Mouse (Mus musculus): Measurements from ENCODE around the gene Dock9. TPM values are rescaled to one million over a fixed set of nuclear protein-coding genes. Genes with fewer than 3 reads are reported as not detected.

The Dock9 gene
- polyA plus RNA-seq, 1 experiment from 2014 or later, result 9.7 TPM

- Histone ChIP-seq H3K4me3 (replicated peaks) (no peak overlapping the region), H3K9ac (replicated peaks) (no peak overlapping the region), H3K4me2 (no peak overlapping the region), H3K27me3 (replicated peaks) (no peaks in the 10 kb centered on the region), H3K4me1 (peaks cover 10% of the 10 kb centered on the region), H3K9me3 (replicated peaks) (no peaks in the 10 kb centered on the region), H3K36me3 (no peaks in the 10 kb centered on the region), H3K27ac (replicated peaks) (no peak overlapping the region)
- WGBS, result 88% methylated on average over 5 of the region's 5 CpGs
- ATAC-seq (ENCODE audit: low FRiP score), result no peak
These were observed 37.2 kb downstream of the Dock9 start for GRCm38 (mm10) chr14:121760403-121760802.

DNA sequence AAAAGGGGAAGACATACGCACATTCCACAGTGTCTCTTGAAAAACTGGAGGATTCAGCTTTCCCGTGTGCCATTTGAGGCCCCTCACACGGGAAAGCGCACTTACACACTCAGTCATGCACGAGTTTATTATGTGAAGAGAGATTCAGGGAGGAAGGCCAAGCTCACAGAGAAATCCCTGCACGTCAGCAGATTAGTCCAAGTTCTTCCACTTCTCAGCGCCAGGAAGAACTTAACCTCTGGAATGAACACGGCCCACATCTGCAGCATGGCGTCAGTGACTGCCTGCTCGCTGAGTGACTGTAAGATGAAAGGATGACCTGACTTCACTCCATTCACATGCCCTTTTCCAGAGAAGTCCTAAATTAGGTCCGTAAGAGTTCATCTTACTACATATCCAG, 43.5 kb downstream of the Dock9 start:
- 62% methylated on average over 11 of the region's 11 CpGs for WGBS
- no peak overlapping the region for H3K27ac ChIP-seq (replicated peaks)
- ATAC-seq (ENCODE audit: low FRiP score), result no peak

GRCm38 (mm10) chr14:121752686-121753426, 44.8 kb downstream of the Dock9 start:
- H3K4me1 ChIP-seq, result peaks cover 14% of the 10 kb centered on the region
- no peak overlapping the region for H3K9ac ChIP-seq (replicated peaks)
- H3K27me3 ChIP-seq (replicated peaks), result no peaks in the 10 kb centered on the region
- 58% methylated on average over 19 of the region's 19 CpGs for WGBS
- H3K4me2 ChIP-seq, result no peak overlapping the region; the same call in 1 of the 2 replicates
- no peaks in the 10 kb centered on the region for H3K9me3 ChIP-seq (replicated peaks)
- H3K4me3 ChIP-seq (replicated peaks), result no peak overlapping the region
- no peak overlapping the region for H3K27ac ChIP-seq (replicated peaks)
- peak; percentile 77 for ATAC-seq (ENCODE audit: low FRiP score)
- H3K36me3 ChIP-seq, result no peaks in the 10 kb centered on the region

More for the DNA sequence above, 43.5 kb downstream of the Dock9 start:
- Histone ChIP-seq H3K36me3 (no peaks in the 10 kb centered on the region), H3K4me3 (replicated peaks) (no peak overlapping the region), H3K27me3 (replicated peaks) (no peaks in the 10 kb centered on the region), H3K9ac (replicated peaks) (no peak overlapping the region), H3K9me3 (replicated peaks) (no peaks in the 10 kb centered on the region), H3K4me1 (peaks cover 10% of the 10 kb centered on the region), H3K4me2 (no peak overlapping the region)

DNA sequence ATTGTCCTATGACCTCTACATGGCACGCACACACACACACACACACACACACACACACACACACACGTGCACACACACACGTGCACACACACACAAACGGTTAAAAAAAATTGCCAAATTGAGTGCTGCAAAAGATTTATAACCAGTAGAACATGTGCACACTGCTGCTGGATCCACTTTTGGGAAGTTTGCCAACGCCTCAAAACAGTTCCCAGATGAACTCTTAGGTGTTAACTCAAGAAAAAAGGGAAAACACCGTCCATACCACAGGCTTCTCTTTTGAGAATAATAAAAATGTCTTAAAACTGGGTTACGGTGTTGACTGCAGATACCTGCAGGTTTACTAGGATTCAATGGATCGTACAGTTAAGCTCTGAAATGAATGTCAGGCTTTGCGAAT, 48.0 kb downstream of the Dock9 start:
- Histone ChIP-seq H3K27ac (replicated peaks) (no peak overlapping the region), H3K4me1 (peaks cover 23% of the 10 kb centered on the region), H3K9me3 (replicated peaks) (no peaks in the 10 kb centered on the region), H3K4me2 (no peak overlapping the region), H3K9ac (replicated peaks) (no peak overlapping the region), H3K4me3 (replicated peaks) (no peak overlapping the region), H3K27me3 (replicated peaks) (no peaks in the 10 kb centered on the region), H3K36me3 (no peaks in the 10 kb centered on the region)
- 65% methylated on average over 9 of the region's 9 CpGs for WGBS
- ATAC-seq (ENCODE audit: low FRiP score), result no peak

DNA sequence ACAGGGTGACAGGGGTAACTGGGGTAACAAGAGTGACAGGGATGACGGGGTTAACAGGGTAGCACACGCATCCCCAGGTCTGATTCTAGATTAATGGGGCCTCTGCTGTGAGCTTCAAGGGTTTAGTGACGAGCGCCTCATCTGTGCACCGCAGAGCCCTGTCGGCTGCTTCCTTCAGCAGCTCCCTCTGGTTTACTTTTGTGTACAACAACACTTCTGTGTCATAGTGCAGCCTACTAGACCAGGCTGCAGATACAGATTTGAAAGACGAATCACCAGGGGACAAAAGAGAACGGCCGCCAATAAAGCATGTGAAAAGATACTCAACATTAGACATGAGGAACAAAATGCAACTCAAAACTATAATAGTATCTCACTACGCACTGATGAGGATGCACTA, 48.6 kb downstream of the Dock9 start:
- 60% methylated on average over 10 of the region's 10 CpGs for WGBS
- peaks cover 28% of the 10 kb centered on the region for H3K4me1 ChIP-seq

DNA sequence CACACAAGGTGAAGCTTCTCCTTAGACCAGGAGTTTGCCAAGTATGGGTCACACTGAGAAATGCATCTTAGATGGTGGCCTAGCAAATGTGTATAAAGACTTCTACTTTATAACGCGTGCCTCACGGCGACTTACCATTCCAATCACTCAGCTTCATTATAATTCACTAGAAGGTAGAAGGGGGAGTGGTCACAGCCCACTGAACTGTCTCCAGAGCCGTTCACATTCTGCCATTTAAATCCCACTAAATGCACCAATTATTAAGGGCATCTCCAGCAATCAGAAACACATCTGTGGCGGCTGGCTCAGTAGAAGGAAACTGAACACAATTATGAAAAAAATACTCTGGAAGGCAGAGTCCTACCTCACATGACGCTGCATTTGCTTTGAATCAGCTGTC, 50.3 kb downstream of the Dock9 start:
- Histone ChIP-seq H3K4me2 (no peak overlapping the region), H3K9me3 (replicated peaks) (no peaks in the 10 kb centered on the region), H3K27ac (replicated peaks) (no peak overlapping the region), H3K4me1 (peaks cover 33% of the 10 kb centered on the region), H3K4me3 (replicated peaks) (no peak overlapping the region), H3K36me3 (no peaks in the 10 kb centered on the region), H3K27me3 (replicated peaks) (no peaks in the 10 kb centered on the region), H3K9ac (replicated peaks) (no peak overlapping the region)
- no peak for ATAC-seq (ENCODE audit: low FRiP score)
- WGBS, result 68% methylated on average over 7 of the region's 7 CpGs

More for the DNA sequence above, 48.6 kb downstream of the Dock9 start:
- Histone ChIP-seq H3K9ac (replicated peaks) (no peak overlapping the region), H3K4me3 (replicated peaks) (no peak overlapping the region), H3K27ac (replicated peaks) (no peak overlapping the region), H3K4me2 (no peak overlapping the region), H3K36me3 (no peaks in the 10 kb centered on the region), H3K27me3 (replicated peaks) (no peaks in the 10 kb centered on the region), H3K9me3 (replicated peaks) (no peaks in the 10 kb centered on the region)
- no peak for ATAC-seq (ENCODE audit: low FRiP score)

DNA sequence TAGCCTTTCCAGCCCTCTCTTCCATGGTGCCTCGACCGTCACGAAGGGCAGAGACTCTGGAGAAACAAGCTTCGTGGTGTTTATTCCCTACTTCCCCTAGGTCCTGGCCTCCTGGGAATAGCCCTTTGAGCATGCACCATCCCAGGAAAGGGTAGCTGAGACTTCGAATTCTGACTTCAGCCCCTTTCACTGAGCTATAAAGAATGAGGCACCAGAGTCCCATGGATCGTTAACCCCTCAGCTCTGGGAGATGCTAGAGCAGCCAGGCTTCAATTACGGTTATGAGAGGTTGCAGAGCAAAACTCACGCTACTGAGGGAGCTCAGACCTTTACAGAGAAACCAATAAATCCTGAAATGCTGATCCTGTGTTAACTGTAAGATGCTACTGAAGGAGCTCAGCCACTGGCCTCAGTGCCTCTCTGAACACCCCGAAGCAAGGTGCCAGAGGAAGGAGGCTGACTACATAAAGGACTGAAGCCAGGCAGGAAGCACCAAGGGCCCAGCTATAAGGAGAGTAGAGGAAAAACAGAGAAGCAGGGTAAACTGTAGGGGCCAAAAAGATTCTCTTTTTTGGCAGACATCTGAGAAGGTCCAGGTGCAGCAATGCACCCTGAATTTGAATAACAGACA, 53.7 kb downstream of the Dock9 start:
- H3K27me3 ChIP-seq (replicated peaks), result no peaks in the 10 kb centered on the region
- peaks cover 36% of the 10 kb centered on the region for H3K4me1 ChIP-seq
- no peaks in the 10 kb centered on the region for H3K36me3 ChIP-seq
- 40% methylated on average over 9 of the region's 9 CpGs for WGBS
- H3K9ac ChIP-seq (replicated peaks), result no peak overlapping the region
- H3K4me3 ChIP-seq (replicated peaks), result no peak overlapping the region
- no peak overlapping the region for H3K27ac ChIP-seq (replicated peaks)
- no peaks in the 10 kb centered on the region for H3K9me3 ChIP-seq (replicated peaks)
- ATAC-seq (ENCODE audit: low FRiP score), result no peak
- H3K4me2 ChIP-seq, result no peak overlapping the region

DNA sequence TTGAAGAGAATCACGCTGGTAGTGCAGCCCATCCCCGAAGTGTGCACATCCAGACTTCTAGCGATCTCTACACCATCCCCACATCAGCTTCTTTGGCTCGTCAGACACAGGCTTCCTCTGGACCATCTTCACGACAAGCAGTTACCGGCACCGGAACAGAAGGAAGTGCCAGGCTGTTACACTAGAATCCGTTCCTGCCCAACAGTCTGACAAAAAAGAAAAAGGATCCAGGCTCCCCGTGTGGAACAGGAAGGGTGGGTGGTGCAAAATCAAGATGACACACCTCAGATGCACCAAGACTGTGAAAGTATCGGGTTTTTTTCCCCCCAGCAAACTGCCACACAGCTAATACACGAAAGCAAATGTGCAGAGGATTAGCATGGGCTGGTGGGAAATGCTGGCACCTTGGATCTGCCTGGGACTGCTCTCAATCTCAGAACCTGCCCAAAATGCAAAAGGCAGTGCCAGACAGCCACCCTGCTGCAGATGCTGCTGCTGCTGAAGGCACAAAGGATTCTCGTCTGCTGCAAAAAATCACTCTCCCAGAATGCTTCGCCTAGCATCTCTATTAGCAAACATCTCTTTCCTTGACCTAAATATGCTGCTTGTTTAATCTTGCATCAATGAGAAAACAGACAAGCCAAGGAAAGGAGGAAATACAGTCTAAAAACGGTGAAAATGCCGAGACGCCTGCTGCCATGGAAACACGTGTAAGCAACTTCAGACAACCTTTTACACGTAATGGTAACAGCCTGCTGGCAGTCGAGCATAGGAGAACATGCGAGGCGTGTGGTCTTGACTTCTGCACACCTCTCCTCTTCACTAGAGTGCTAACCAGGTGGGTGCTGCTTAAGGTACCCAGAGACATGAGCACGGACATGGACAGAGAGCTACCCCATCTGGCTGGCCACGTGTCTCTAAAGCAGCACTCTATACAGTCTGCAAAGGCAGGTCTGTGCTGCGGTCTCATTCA, 58.9 kb downstream of the Dock9 start:
- Histone ChIP-seq H3K4me3 (replicated peaks) (peak overlapping the region; percentile 34), H3K27ac (replicated peaks) (peak overlapping the region; percentile 83), H3K4me1 (peaks cover 36% of the 10 kb centered on the region), H3K4me2 (peak overlapping the region; percentile 49), H3K27me3 (replicated peaks) (no peaks in the 10 kb centered on the region), H3K9ac (replicated peaks) (peak overlapping the region; percentile 40), H3K9me3 (replicated peaks) (no peaks in the 10 kb centered on the region), H3K36me3 (no peaks in the 10 kb centered on the region)
- WGBS, result 52% methylated on average over 24 of the region's 24 CpGs
- peak; percentile 71 for ATAC-seq (ENCODE audit: low FRiP score)

GRCm38 (mm10) chr14:121737277-121737676, 60.4 kb downstream of the Dock9 start:
- Histone ChIP-seq H3K4me2 (peak overlapping the region; percentile 49), H3K9me3 (replicated peaks) (no peaks in the 10 kb centered on the region), H3K36me3 (no peaks in the 10 kb centered on the region), H3K4me3 (replicated peaks) (peak overlapping the region; percentile 34), H3K27me3 (replicated peaks) (no peaks in the 10 kb centered on the region), H3K4me1 (peaks cover 42% of the 10 kb centered on the region), H3K9ac (replicated peaks) (no peak overlapping the region), H3K27ac (replicated peaks) (peak overlapping the region; percentile 33; the same call in 1 of the 2 replicates)
- ATAC-seq (ENCODE audit: low FRiP score), result no peak
- WGBS, result 84% methylated on average over 8 of the region's 8 CpGs

DNA sequence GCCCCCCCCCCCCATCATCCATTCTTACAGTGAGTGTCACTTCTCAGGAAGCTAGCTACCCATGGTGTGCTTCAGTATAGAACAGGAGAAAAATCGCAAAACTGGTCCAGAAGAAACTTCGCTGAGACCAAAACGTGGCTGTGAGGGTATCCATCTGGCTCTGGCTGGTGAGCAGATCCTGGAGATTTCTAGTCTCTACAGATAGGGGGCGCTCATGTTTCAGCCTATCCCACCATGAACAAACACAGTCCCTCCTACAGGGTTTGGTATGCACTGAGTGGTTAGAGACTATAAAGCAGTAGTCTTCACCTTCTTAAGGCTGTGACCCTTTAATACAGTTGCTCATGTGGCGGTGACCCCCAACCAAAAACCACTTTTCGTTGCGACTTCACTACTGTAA, 62.0 kb downstream of the Dock9 start:
- Histone ChIP-seq H3K27me3 (replicated peaks) (no peaks in the 10 kb centered on the region), H3K9me3 (replicated peaks) (no peaks in the 10 kb centered on the region), H3K4me1 (peaks cover 50% of the 10 kb centered on the region), H3K4me2 (peak overlapping the region; percentile 49; the same call in 1 of the 2 replicates), H3K36me3 (no peaks in the 10 kb centered on the region), H3K4me3 (replicated peaks) (no peak overlapping the region), H3K9ac (replicated peaks) (no peak overlapping the region), H3K27ac (replicated peaks) (no peak overlapping the region)
- no peak for ATAC-seq (ENCODE audit: low FRiP score)
- WGBS, result 62% methylated on average over 7 of the region's 7 CpGs

- H3K9ac ChIP-seq (replicated peaks), result no peak overlapping the region
- H3K4me2 ChIP-seq, result no peak overlapping the region
- no peak overlapping the region for H3K27ac ChIP-seq (replicated peaks)
- peaks cover 43% of the 10 kb centered on the region for H3K4me1 ChIP-seq
- H3K4me3 ChIP-seq (replicated peaks), result no peak overlapping the region
- no peaks in the 10 kb centered on the region for H3K9me3 ChIP-seq (replicated peaks)
- 85% methylated on average over 7 of the region's 7 CpGs for WGBS
- ATAC-seq (ENCODE audit: low FRiP score), result no peak
- H3K36me3 ChIP-seq, result no peaks in the 10 kb centered on the region
- no peaks in the 10 kb centered on the region for H3K27me3 ChIP-seq (replicated peaks)
These were observed 63.4 kb downstream of the Dock9 start for GRCm38 (mm10) chr14:121734217-121734616.
